Mouse (Mus musculus): ENCODE results near the gene Bphl. TPM values are rescaled to one million over a fixed set of nuclear protein-coding genes. Genes with fewer than 3 reads are reported as not detected.
A peak's percentile ranks its signal among the peaks of the same experiment; 100 is the strongest.

Gene Bphl
- total and polyA plus RNA-seq, 3 experiments: 11.2 to 40.9 (median 30.5) TPM

DNA sequence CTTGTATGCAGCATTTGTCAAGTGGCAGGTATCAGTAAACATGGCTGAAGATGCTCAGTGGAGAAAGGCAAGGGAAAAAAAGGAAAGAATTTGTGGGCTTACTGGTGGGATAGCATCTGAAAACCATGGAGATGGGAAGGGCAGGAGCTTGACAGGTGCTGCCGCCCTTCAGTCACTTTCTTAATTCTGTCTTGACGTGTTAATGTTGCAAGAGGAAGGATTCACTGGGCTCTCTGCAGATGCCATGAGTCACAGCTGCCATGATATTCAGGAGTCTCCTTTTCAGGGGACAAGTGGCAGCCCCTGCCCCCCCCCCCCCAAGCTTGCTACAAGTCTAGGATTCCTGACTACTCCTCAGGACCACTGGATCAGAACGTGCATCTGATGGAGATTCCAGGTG, 74.5 kb downstream of the Bphl start:
- H3K36me3 ChIP-seq (replicated peaks): no peaks in the 10 kb centered on the region
- TF ChIP-seq GATA2 (IDR thresholded peaks at IDR 0.05; ENCODE audit: borderline replicate concordance, low read depth, low read length) (no peak), GATA1 (IDR thresholded peaks at IDR 0.05; ENCODE audit: borderline replicate concordance, low read length) (no peak), POLR2AphosphoS5 (IDR thresholded peaks at IDR 0.05; ENCODE audit: insufficient replicate concordance, low read depth, low read length) (no peak), CTCF (IDR thresholded peaks at IDR 0.05; ENCODE audit: low read depth, low read length) (no peak), TAL1 (conservative IDR thresholded peaks at IDR 0.05; ENCODE audit: low read depth, low read length) (no peak)
- DNase-seq (ENCODE audit: low spot score) (no peak), ATAC-seq (ENCODE audit: extremely low read depth, insufficient number of reproducible peaks, low FRiP score, poor library complexity, severe bottlenecking) (no peak)
- H3K27me3 ChIP-seq (ENCODE audit: insufficient read depth, low read length): peaks cover 5% of the 10 kb centered on the region; the same call in 1 of the 2 replicates
- H3K9me3 ChIP-seq (replicated peaks): no peaks in the 10 kb centered on the region
- peaks cover 22% of the 10 kb centered on the region for H3K4me1 ChIP-seq (ENCODE audit: insufficient read depth, low read depth, low read length)
- H3K4me3 ChIP-seq (ENCODE audit: low read depth, low read length): no peak overlapping the region

DNA sequence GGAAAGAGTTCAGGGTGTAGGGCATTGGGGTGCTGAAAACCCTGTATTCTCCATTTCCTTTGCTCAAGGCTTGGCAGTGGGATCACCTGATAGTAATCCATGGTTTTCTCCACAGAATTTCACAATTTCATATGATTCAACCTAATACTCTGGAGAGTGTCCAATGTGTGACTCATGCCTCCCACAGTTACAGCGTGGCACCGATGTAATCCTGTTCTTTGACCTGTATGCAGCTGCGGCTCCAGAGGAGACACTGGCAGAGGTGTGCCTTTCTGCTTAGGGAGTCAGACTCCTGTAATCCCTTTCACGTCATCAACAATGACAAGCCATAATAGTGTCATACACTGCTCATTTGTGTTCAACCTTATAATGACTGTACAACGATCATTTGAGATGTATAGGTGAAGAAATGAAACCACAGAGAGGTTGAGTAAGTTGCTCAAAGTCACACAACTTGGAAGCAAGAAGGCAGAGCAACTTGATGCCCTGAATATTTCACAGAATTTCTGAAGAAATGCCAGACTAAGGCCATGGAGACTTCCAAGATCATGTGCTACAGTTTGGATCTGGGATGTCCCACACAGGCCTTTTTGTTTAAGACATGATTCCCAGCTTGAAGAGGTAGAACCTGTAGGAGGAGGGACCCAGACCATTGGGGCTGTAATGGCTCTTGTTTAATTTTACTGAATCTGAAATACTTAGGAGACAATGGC, 75.1 kb downstream of the Bphl start:
- no peak for ATAC-seq (ENCODE audit: extremely low read depth, insufficient number of reproducible peaks, low FRiP score, poor library complexity, severe bottlenecking)
- no peak overlapping the region for H3K4me3 ChIP-seq (ENCODE audit: low read depth, low read length)
- DNase-seq (ENCODE audit: low spot score): no peak
- peaks cover 5% of the 10 kb centered on the region; the same call in 1 of the 2 replicates for H3K27me3 ChIP-seq (ENCODE audit: insufficient read depth, low read length)
- peaks cover 23% of the 10 kb centered on the region for H3K4me1 ChIP-seq (ENCODE audit: insufficient read depth, low read depth, low read length)
- H3K9me3 ChIP-seq (replicated peaks): no peaks in the 10 kb centered on the region
- TF ChIP-seq GATA1 (IDR thresholded peaks at IDR 0.05; ENCODE audit: borderline replicate concordance, low read length) (no peak), TAL1 (conservative IDR thresholded peaks at IDR 0.05; ENCODE audit: low read depth, low read length) (no peak), POLR2AphosphoS5 (IDR thresholded peaks at IDR 0.05; ENCODE audit: insufficient replicate concordance, low read depth, low read length) (no peak), CTCF (IDR thresholded peaks at IDR 0.05; ENCODE audit: low read depth, low read length) (no peak), GATA2 (IDR thresholded peaks at IDR 0.05; ENCODE audit: borderline replicate concordance, low read depth, low read length) (no peak)
- H3K36me3 ChIP-seq (replicated peaks): no peaks in the 10 kb centered on the region

DNA sequence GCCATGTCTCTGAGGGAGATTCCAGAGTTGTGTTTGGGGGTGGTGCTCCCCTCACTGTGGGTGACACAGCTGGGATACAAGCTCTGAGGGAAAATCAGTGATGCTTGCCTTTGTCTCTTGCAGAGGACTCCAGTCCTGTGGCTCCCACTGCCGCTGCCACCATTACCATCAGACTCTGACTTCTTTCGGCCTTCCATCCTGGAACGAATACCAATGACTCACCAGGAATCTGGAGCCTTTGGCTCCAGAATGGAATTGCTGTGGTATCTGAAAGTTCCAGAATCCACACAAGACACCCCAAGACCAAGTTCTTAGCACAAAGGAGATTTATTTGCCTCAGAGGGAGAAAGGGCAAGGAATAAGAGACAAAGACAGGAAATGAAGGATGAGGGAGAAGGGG, 75.7 kb downstream of the Bphl start:
- H3K27me3 ChIP-seq (ENCODE audit: insufficient read depth, low read length): peaks cover 5% of the 10 kb centered on the region; the same call in 1 of the 2 replicates
- TF ChIP-seq GATA2 (IDR thresholded peaks at IDR 0.05; ENCODE audit: borderline replicate concordance, low read depth, low read length): no peak
- no peak for TF ChIP-seq CTCF (IDR thresholded peaks at IDR 0.05; ENCODE audit: low read depth, low read length)
- no peak for TF ChIP-seq POLR2AphosphoS5 (IDR thresholded peaks at IDR 0.05; ENCODE audit: insufficient replicate concordance, low read depth, low read length)
- TF ChIP-seq GATA1 (IDR thresholded peaks at IDR 0.05; ENCODE audit: borderline replicate concordance, low read length): no peak
- TF ChIP-seq TAL1 (conservative IDR thresholded peaks at IDR 0.05; ENCODE audit: low read depth, low read length): no peak
- ATAC-seq (ENCODE audit: extremely low read depth, insufficient number of reproducible peaks, low FRiP score, poor library complexity, severe bottlenecking): no peak

DNA sequence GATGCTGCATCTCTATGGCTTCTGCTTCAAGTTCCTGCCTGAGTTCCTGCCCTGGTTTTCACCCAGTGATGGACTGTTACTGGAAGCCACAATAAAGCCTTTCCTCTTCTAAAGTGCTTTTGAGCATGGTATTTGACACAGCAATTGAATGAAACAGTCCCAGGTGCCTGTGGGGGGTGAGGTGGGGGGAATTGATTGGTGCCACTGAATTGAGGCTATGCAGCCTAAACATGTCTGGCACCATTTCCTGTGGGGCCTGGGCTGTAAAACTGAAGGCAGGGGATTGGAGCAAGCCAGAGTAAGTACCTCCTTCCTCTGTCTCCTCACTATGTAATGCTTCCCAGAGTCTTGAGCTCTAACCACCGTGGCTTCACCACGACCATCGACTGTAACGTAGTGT, 77.3 kb downstream of the Bphl start:
- no peak for ATAC-seq (ENCODE audit: extremely low read depth, insufficient number of reproducible peaks, low FRiP score, poor library complexity, severe bottlenecking)
- Histone ChIP-seq H3K27me3 (ENCODE audit: insufficient read depth, low read length) (peaks cover 3% of the 10 kb centered on the region; the same call in 1 of the 2 replicates), H3K9me3 (replicated peaks) (no peaks in the 10 kb centered on the region), H3K4me3 (ENCODE audit: low read depth, low read length) (no peak overlapping the region), H3K36me3 (replicated peaks) (no peaks in the 10 kb centered on the region), H3K4me1 (ENCODE audit: insufficient read depth, low read depth, low read length) (peaks cover 40% of the 10 kb centered on the region)
- TF ChIP-seq GATA2 (IDR thresholded peaks at IDR 0.05; ENCODE audit: borderline replicate concordance, low read depth, low read length) (no peak), GATA1 (IDR thresholded peaks at IDR 0.05; ENCODE audit: borderline replicate concordance, low read length) (no peak), POLR2AphosphoS5 (IDR thresholded peaks at IDR 0.05; ENCODE audit: insufficient replicate concordance, low read depth, low read length) (no peak), CTCF (IDR thresholded peaks at IDR 0.05; ENCODE audit: low read depth, low read length) (no peak), TAL1 (conservative IDR thresholded peaks at IDR 0.05; ENCODE audit: low read depth, low read length) (no peak)
- no peak for DNase-seq (ENCODE audit: low spot score)

More for the DNA sequence above, 75.7 kb downstream of the Bphl start:
- Histone ChIP-seq H3K36me3 (replicated peaks) (no peaks in the 10 kb centered on the region), H3K4me3 (ENCODE audit: low read depth, low read length) (no peak overlapping the region), H3K4me1 (ENCODE audit: insufficient read depth, low read depth, low read length) (peaks cover 27% of the 10 kb centered on the region), H3K9me3 (replicated peaks) (no peaks in the 10 kb centered on the region)
- no peak for DNase-seq (ENCODE audit: low spot score)

DNA sequence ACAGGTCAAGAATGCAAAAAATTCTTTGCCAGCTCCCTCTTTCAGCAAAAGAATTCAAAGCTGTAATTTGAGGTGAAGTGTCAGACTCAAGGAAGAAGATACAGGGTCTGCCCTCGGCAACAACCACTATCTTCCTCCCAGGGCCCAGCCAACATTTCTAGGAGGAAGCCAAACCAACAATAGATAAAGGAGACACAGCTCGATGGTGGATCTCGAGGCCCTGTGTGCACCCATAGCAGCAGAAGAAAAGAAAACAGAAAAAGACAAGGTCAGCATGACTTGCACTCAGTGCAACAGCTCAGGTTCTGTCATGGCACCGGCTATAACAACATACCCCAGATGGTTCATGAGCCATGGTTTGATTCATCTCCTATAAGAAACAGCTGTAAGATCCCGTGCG, 79.1 kb downstream of the Bphl start:
- Histone ChIP-seq H3K36me3 (replicated peaks) (no peaks in the 10 kb centered on the region), H3K9me3 (replicated peaks) (no peaks in the 10 kb centered on the region), H3K4me3 (ENCODE audit: low read depth, low read length) (no peak overlapping the region), H3K4me1 (ENCODE audit: insufficient read depth, low read depth, low read length) (peaks cover 57% of the 10 kb centered on the region), H3K27me3 (ENCODE audit: insufficient read depth, low read length) (no peaks in the 10 kb centered on the region)
- ATAC-seq (ENCODE audit: extremely low read depth, insufficient number of reproducible peaks, low FRiP score, poor library complexity, severe bottlenecking): no peak
- DNase-seq (ENCODE audit: low spot score): no peak
- no peak for TF ChIP-seq TAL1 (conservative IDR thresholded peaks at IDR 0.05; ENCODE audit: low read depth, low read length)
- TF ChIP-seq GATA2 (IDR thresholded peaks at IDR 0.05; ENCODE audit: borderline replicate concordance, low read depth, low read length): no peak
- no peak for TF ChIP-seq POLR2AphosphoS5 (IDR thresholded peaks at IDR 0.05; ENCODE audit: insufficient replicate concordance, low read depth, low read length)
- no peak for TF ChIP-seq CTCF (IDR thresholded peaks at IDR 0.05; ENCODE audit: low read depth, low read length)
- TF ChIP-seq GATA1 (IDR thresholded peaks at IDR 0.05; ENCODE audit: borderline replicate concordance, low read length): no peak

DNA sequence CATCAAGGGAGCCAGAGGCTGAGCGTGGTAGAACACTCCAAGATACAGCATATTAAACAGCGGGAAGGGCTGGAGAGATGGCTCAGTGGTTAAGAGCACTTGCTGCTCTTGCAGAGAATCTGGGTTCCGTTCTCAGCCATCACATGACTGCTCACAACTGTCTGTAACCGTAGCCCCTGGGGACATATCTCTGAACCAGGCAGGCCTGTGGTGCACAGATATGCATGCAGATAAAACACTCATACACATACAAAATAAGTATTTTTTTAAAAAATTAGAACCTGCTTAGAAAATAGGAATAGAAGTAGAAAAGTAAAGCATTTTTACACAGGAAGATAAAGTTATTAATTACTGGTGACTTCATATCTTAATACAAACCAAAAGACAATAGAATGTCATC, 81.4 kb downstream of the Bphl start:
- ATAC-seq (ENCODE audit: extremely low read depth, insufficient number of reproducible peaks, low FRiP score, poor library complexity, severe bottlenecking): peak; percentile 71
- TF ChIP-seq GATA2 (IDR thresholded peaks at IDR 0.05; ENCODE audit: borderline replicate concordance, low read depth, low read length) (no peak), TAL1 (conservative IDR thresholded peaks at IDR 0.05; ENCODE audit: low read depth, low read length) (peak; percentile 76), GATA1 (IDR thresholded peaks at IDR 0.05; ENCODE audit: borderline replicate concordance, low read length) (no peak), POLR2AphosphoS5 (IDR thresholded peaks at IDR 0.05; ENCODE audit: insufficient replicate concordance, low read depth, low read length) (no peak), CTCF (IDR thresholded peaks at IDR 0.05; ENCODE audit: low read depth, low read length) (no peak)

More for the DNA sequence above, 81.4 kb downstream of the Bphl start:
- no peaks in the 10 kb centered on the region for H3K9me3 ChIP-seq (replicated peaks)
- DNase-seq (ENCODE audit: low spot score): peak; percentile 11
- no peaks in the 10 kb centered on the region for H3K36me3 ChIP-seq (replicated peaks)
- H3K27me3 ChIP-seq (ENCODE audit: insufficient read depth, low read length): no peaks in the 10 kb centered on the region
- peaks cover 57% of the 10 kb centered on the region for H3K4me1 ChIP-seq (ENCODE audit: insufficient read depth, low read depth, low read length)
- peak overlapping the region; percentile 38; the same call in 1 of the 2 replicates for H3K4me3 ChIP-seq (ENCODE audit: low read depth, low read length)
